11 mouse cellular contexts compared by ENCODE assay signal in the genomic region with DNA sequence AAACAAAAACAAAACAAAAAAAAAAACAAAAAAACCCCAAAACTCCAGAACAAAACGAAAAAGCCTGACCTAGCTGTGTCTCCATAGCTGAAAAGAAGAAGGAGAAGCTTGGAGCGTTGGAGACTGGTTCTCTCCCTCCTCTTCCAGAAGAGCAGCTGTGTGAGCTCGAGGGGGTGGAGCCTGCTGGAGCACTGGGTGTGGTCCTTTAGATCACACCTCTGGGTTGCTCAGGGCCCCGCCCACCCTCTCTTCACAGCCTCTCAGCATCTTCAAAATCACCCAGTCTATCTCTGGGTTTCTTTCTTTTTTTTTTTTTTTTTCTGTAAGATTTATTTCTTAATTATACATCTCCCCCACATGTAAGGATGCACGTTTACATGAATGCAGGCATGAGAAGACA. TPM values are rescaled to one million over a fixed set of nuclear protein-coding genes. Genes with fewer than 3 reads are reported as not detected.
DNase-seq lines count a peak whose midpoint lies in the region; ATAC-seq and TF ChIP-seq lines count a peak whose summit lies in the region.
"Had no signal": no experiment of that assay in that cellular context is flagged by ENCODE, and none has a peak within 500 bp of the region (broad histone marks: within the 10 kb centered on the region; RNA-seq: fewer than 3 reads in every experiment).

No protein-coding gene starts in this region.

- TF ChIP-seq POLR2A in lung, adult 2 months (IDR thresholded peaks at IDR 0.05; ENCODE audit: borderline replicate concordance, extremely low read depth, low read depth, low read length) = no peak

- no peak overlapping the region for H3K4me3 ChIP-seq in lung, embryonic 14.5 days (ENCODE audit: low read depth, low read length)
- no peak overlapping the region for H3K4me3 ChIP-seq in lung, adult 2 months (replicated peaks; ENCODE audit: extremely low read depth, low read depth, low read length)
- H3K4me3 ChIP-seq: embryonic facial prominence, embryonic 12.5 days; forebrain, embryonic 12.5 days; megakaryocyte, embryonic 14.5 days had no signal

- H3K27ac ChIP-seq in lung, embryonic 14.5 days (ENCODE audit: low read depth) = no peak overlapping the region
- H3K27ac ChIP-seq: embryonic facial prominence, embryonic 12.5 days; forebrain, embryonic 12.5 days had no signal

- no peak for TF ChIP-seq CTCF in lung, embryonic 14.5 days (IDR thresholded peaks at IDR 0.05; ENCODE audit: low read depth)
- TF ChIP-seq CTCF in lung, adult 2 months (IDR thresholded peaks at IDR 0.05; ENCODE audit: insufficient read depth, low read length) = no peak

- H3K4me2 ChIP-seq in lung, embryonic 14.5 days = no peak overlapping the region
- H3K4me2 ChIP-seq: embryonic facial prominence, embryonic 12.5 days; forebrain, embryonic 12.5 days had no signal

- ATAC-seq in lung, embryonic 14.5 days (ENCODE audit: insufficient read depth) = no peak

- no peak overlapping the region for H3K9ac ChIP-seq in lung, embryonic 14.5 days
- H3K9ac ChIP-seq: embryonic facial prominence, embryonic 12.5 days; forebrain, embryonic 12.5 days had no signal

- no peaks in the 10 kb centered on the region for H3K27me3 ChIP-seq in lung, embryonic 14.5 days (ENCODE audit: insufficient read depth, low read length)
- H3K27me3 ChIP-seq: embryonic facial prominence, embryonic 12.5 days had no signal

- no peaks in the 10 kb centered on the region for H3K36me3 ChIP-seq in lung, embryonic 14.5 days (ENCODE audit: insufficient read depth)
- H3K36me3 ChIP-seq: embryonic facial prominence, embryonic 12.5 days; forebrain, embryonic 12.5 days had no signal

- WGBS in lung, embryonic 14.5 days = 31% methylated on average over 5 of the region's 5 CpGs
- WGBS in lung, adult 2 months = 48% methylated on average over 5 of the region's 5 CpGs

- peak; percentile 49 for DNase-seq in lung, embryonic 14.5 days
- no peak for DNase-seq in lung, adult 2 months
- peak; percentile 44 for DNase-seq in NIH3T3 (ENCODE audit: low read depth)
- peak; percentile 58 for DNase-seq in induced T-regulatory cell, adult 2 months (ENCODE audit: low read depth)
- DNase-seq in thymus, postnatal 36 days = peak; percentile 56 to 75
- DNase-seq in adrenal gland, adult (ENCODE audit: inconsistent age in 2 of 2, low spot score in 1 of 2) = no peak
- DNase-seq in yolk sac, embryonic 10.5 days (ENCODE audit: low spot score) = no peak
- DNase-seq: cerebellum, adult 9-10 months had no signal

- no peaks in the 10 kb centered on the region for H3K4me1 ChIP-seq in lung, embryonic 14.5 days (ENCODE audit: insufficient read depth)
- H3K4me1 ChIP-seq in lung, adult 2 months (ENCODE audit: control insufficient read depth, insufficient read depth, low read length) = no peaks in the 10 kb centered on the region
- H3K4me1 ChIP-seq: embryonic facial prominence, embryonic 12.5 days; forebrain, embryonic 12.5 days had no signal

- H3K9me3 ChIP-seq in lung, embryonic 14.5 days (ENCODE audit: low read depth, low read length) = no peaks in the 10 kb centered on the region
- H3K9me3 ChIP-seq: embryonic facial prominence, embryonic 12.5 days; forebrain, embryonic 12.5 days had no signal

RNA-seq across cellular contexts. Expression of a gene that starts 23.0 kb away (rescaled TPM):
- polyA plus RNA-seq in lung, embryonic 14.5 days (2014; fragmentation: Nextera tagmentation; extraction: Ambion mirVana) = 235 and 242 TPM in 2 replicates
- 160 and 194 TPM in 2 replicates for polyA plus RNA-seq in lung, adult 2 months (2012; rRNA removed)

RNA-seq across cellular contexts. Expression of a gene that starts 58.6 kb away (rescaled TPM):
- 219 TPM in 2 replicates for polyA plus RNA-seq in lung, embryonic 14.5 days (2014; fragmentation: Nextera tagmentation; extraction: Ambion mirVana)
- 34.1 and 65.1 TPM in 2 replicates for polyA plus RNA-seq in lung, adult 2 months (2012; rRNA removed)

Comparison
In these comparisons a context has a peak if more than half of its experiments do, and no peak if none do; other contexts are left out.
1. DNase-seq: peak in lung, embryonic 14.5 days (single experiment), NIH3T3 (single experiment), induced T-regulatory cell, adult 2 months (single experiment) and thymus, postnatal 36 days (2 of 2); none in lung, adult 2 months (single experiment), adrenal gland, adult (0 of 2) and yolk sac, embryonic 10.5 days (single experiment).